Mouse (Mus musculus): ENCODE measurements around the gene Gm5089.
A peak's percentile ranks its signal among the peaks of the same experiment; 100 is the strongest.

Gm5089 gene

DNA sequence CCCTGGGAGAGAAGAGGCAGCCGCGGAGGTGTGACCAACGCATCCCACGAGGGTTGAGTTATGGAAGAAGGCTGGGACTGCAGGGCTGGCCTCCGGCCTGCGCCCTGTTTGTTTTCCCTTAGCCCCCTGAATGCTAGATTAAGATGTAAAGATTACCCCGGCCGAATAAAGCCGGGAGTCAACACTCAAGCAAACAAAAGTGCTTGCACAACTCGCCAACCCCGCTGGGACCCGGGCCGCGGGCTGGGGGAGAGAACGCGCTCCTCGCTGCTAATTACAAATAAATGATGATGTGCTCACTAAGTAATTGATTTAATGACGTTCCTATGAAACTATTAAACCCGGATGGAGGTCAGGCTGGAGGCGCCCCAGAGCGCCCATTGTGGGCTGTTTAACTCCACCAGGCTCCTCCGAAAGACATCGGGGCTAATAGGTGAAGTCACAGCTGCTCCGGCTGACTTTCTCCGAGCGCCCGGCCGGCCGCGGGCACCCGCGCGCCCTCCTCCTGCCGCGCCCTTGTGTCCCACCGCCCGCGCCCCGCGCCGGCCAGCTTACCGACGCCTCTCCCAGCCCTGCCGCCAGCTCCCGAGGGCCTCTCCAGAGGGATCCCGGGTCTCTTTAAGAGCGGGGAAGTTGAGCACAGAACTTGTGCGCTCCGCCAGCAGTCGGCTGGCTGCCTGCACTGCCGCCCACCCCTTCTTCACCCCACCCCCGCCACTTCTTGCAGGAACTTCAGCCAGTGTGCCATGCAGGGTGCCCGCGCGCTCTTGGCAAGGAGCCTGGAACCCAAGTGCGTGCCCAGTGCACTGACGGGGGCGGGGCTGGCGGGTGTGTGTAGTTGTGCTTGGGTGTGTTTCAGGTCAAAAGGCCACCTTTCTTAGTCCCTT lies at the start of gene Gm5089:
TSS of gene Gm5089 (minus strand) at position 620 of the 887 bp plus-strand sequence.
- no peak for DNase-seq (ENCODE audit: low read depth, low spot score)

DNA sequence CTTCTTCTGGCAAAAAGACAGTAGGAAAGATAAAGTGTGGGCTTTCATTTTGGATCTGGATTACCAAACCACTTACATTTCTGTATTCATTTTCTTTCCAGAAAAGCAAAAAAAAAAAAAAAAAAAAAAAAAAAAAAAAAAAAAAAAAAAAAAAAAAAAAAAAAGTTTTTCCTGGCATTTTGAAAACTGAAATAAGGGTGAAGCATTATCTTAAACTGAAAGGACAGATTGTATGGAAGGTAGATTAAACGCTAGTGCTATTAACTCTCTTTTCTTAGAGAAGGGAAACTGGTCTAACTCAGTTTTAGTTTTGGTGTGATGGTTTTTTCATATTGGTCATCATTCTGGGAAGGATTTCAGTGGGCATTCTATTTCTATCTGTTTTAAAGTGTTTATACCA lies 41.1 kb upstream of the Gm5089 start:
- no peak for DNase-seq (ENCODE audit: low read depth, low spot score)

DNA sequence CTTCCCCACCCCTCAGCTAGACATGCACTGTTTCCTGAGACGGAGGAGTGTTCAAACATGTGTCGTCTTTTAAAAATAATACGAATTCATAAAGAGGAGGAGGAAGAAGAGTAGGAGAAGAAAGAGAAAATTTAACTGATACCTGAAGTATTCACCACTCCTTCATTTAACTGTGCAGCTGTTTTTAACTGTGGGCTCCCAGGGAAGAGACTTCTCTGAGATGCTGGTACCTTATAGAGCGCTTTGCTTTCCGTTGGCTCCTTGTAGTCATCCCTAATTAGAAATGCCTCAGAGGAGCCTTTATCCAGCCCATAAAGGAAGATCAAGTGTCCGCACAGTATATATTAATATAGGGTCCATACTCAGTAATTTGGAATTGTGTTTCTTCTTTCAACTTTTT lies 40.6 kb upstream of the Gm5089 start:
- DNase-seq (ENCODE audit: low read depth, low spot score): no peak

DNA sequence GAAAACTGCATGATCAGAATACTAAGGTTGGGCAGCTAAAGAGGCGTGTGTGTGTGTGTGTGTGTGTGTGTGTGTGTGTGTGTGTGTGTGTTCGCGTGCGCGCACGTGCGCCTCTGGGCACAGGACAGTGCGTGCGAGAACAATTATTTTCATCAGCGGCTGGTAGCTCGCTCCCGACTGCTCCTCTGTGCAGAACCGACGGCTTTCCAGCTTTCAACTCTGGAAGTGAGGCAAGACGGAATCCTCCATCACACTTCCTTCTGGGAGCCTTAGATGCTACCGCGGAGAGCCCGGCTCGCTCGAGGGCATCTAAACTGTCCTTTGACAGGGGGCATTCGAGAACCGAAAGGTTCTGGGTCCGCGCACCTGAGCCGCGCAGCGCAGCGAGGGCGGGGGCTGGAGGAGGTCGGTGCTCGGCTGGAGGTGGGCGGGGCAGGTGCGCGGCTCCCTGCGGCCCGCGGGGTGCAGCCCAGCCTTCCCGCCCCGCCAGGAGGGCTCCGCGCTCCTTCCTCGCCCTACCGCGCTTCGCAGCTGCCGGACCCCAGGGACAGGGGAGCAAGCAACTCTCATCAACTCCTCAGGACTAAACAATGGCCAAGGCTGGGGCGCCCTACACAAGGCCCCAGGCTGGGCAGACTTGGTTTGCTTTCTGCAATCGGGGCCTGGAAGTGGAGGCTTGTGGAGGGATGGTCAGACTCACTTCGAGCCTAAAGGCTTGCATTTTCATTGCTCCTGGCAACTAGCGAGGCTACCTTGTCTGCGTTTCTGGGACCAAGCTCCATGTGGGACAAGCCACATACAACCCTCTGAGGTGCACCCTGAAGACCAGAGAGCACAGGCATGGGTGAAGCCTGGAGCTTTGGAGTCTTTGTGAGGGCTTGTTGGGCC lies 39.8 kb upstream of the Gm5089 start, which contains the start of gene Gm10837:
TSS of gene Gm10837 (plus strand) at position 146 of the 888 bp plus-strand sequence.
- DNase-seq (ENCODE audit: low read depth, low spot score): peak; percentile 40

DNA sequence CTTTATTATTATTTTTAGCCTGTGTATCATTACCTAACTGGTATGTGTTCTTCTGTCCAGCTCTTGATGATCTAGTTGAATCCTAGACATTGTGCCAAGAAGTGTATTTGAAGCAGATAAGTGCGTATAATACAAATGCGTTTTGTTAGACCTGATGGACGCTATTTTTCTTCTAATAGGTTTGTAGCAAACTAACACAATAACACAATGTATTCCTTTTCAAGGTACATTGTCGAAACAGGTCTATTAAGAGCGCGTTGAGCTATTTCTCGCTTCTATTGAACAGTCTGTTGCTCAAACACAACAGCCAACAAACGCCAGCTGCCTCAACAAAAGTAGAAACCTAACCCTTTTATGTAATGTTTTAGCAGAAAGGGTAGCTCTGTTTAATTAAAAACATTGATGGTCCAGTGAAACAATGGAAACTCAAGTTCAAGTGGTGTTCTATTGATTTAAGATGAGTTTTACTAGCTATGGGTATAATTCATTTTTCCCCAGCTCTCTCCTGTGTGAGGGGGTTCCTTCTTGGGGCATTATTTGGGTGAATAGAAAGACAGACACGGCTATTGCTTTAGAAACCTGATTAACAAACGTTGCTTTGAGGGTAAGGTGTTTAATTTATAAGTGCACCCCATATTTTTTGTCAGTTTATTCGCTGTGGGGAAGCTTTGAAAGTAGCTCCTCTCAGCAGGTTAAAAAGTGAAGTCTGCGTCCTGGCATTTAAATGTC lies 38.9 kb upstream of the Gm5089 start:
- DNase-seq (ENCODE audit: low read depth, low spot score): peak; percentile 43

DNA sequence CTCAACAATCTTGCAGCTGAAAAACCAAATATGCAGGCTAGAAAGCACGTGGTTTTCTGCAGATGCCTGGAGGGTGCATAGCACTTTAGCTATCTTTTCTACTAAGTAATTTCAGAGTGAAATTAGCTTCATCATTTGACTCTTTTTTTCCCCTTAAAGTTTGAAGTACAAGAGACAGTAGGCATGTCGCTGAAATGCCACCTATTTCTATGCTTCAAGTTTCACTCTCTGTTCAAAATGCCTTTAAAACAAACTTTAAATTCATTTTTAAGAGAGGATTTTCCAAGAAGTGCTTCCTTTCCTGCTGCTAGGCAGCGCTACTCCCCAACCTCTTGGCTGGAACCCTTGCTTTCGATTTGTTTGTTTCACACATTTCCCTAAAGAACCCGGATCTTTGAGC lies 38.1 kb upstream of the Gm5089 start:
- peak; percentile 25 for DNase-seq (ENCODE audit: low read depth, low spot score)

DNA sequence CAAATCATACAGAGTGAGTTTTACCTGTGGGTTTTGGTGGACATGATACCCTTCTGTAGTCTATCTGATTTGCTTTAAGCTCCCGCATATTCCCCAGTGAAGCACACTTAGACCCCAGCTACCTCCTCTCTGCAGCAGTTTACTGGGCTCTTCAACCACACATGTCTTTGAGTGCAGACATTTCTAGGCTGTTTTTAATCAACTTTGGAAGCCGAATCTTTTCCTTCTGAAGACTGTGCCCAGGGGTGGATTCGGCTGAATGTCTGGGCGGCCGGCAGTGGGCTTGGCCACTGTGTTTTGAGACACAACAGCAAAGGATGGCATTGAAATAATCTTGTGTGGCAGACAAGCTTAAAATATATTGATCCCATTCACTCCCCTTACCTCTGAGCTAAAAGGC lies 36.5 kb upstream of the Gm5089 start:
- DNase-seq (ENCODE audit: low read depth, low spot score): peak; percentile 47

DNA sequence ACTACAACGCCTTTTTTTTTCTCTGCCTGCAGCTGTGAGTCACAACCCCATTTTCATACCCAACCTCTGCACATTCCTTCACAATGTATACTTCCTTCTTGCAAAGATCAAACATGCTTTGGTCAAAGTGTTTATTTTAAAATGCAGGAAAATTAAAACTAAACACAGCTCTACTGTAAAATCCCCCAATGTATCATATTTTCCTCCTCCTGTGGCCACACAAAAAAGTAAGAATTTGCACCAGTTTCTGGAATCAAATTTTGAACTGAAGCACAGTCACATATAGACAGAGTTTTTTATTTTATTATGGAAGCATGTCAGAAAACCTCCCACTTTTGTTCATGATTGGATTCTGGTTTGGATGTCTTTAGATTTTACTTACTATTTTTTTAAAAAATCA lies 35.7 kb upstream of the Gm5089 start:
- no peak for DNase-seq (ENCODE audit: low read depth, low spot score)

DNA sequence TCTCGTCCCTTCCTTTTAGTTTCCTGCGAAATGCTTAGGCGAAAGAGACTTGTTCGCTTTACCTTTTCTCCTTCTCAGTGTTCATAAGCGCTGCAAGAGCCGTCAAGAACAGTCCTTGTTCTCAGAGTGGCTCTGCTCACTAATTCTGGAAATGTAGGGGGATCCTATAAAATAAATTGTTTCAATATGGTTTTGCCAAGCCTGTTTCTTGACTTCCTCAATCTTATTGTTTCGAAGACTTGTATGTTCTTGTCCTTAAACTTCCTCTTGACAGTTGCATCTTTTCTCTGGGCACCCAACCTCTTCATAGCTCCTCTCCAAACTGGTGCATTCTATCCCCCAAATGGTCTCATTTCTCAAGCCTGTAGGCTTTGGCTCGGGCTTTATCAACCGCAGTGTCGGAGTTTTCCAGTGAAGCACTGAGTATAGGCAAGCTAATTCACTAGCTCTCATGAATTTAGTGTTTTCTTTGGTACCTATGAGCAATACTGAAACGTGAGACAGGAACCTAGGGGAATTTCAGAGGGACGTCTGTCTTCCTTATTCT lies 34.8 kb upstream of the Gm5089 start:
- DNase-seq (ENCODE audit: low read depth, low spot score): peak; percentile 48

DNA sequence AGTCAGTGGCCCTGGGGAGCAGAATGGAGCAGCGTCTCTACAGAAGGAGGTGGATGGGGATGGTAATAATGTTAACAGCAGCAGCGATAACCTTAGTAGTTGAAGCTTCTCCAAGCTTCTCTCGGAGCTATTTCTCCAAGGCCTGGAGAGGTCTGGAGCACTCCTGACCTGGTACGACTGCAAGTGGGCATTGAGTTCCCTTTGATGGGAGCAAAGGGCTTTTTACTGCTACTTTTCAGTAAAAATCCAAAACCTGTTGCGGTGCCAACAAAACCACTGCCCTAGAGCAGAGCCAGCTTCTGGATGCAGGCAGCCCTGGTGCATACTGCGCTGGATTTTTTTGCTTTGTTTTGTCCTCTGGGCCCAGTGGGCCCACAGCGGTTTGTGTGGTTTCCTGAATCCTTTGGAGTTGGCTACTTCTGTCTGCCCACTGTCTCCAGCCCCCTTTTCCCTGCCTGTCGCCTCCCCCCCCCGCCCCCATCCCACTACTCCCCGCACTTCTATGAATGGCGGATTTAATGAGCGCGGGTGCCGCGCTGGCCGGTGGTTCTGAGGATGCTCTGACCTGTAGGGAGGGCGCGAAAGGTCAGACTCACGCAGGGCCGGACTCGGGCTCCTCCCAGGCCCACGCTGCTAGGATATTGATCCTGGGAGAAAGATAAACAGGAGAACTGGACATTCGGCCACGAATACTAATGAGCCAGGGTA lies 34.1 kb upstream of the Gm5089 start:
- no peak for DNase-seq (ENCODE audit: low read depth, low spot score)

DNA sequence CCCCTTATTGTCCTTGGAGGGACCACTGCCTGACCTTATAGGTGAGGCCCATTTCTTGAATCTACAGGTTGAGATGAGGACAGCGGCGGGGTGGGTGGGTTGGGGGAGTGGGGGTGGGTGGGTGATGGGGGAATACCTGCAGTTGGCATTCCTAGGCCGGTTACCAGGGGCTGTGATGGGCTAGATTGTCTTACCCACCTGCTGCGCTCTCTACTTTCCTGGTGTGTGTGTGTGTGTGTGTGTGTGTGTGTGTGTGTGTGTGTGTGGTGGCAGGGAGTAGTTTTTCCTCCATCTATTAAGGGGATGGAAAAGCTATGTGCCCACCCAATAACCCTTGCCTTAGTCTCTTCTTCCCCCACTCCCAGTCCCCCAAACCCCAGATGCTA lies 33.5 kb upstream of the Gm5089 start:
- no peak for DNase-seq (ENCODE audit: low read depth, low spot score)

DNA sequence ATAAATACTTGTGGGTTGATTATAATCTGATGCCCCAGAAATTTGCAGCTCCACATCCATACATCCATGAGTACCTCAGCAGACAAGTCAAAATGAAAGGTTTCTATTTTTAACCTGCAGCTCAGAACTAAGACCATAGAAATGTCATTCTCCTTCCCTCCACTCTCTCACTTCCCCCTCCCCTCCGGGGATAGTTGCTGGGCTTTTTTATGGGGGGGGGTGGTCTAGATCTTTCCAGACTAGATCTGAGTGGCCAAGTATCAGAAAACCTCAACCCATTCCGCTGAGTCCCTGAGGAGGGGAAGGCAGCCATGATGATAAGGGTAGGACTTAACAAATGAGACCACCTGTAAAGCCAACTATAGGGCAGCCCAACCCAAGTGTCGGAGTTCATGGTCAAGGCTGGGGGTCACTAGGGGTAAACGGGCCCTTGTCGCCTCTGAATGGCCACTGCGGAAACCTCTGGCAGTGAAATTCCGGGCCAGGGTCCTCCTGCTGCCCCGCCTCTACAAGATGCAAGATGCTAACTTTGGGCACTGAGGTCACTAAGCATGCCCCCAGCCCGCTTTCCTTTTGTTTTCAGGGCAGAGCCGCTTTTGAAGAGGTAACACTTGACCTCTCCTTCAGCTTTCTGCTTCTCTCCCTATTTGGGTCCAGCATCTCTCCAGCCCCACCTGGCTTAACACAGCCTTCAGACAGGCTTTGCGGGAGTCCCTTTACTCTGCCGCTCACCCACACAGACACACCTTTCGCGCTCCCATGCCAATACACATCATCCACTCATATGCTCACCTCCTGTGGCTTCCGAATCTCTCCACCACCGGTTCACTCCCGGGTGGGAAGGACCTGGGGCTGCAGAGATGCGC lies 32.9 kb upstream of the Gm5089 start:
- no peak for DNase-seq (ENCODE audit: low read depth, low spot score)

DNA sequence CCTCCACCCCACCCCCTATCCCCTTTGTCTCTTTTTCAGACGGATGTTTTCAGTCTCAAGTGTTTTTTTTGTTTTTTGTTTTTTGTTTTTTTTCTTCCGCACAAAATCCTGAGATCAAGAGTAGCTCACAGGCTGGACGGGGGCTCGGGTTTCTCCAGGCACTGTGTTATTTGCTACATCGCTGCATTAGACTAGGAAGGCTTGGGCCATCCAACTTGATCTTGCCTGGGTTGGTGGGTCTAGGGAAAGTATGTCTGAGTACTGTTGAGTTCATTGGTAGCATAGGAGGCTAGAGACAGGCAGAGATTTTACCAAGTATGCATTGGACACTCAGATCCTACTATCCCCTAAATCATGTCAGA lies 32.1 kb upstream of the Gm5089 start:
- no peak for DNase-seq (ENCODE audit: low read depth, low spot score)

DNA sequence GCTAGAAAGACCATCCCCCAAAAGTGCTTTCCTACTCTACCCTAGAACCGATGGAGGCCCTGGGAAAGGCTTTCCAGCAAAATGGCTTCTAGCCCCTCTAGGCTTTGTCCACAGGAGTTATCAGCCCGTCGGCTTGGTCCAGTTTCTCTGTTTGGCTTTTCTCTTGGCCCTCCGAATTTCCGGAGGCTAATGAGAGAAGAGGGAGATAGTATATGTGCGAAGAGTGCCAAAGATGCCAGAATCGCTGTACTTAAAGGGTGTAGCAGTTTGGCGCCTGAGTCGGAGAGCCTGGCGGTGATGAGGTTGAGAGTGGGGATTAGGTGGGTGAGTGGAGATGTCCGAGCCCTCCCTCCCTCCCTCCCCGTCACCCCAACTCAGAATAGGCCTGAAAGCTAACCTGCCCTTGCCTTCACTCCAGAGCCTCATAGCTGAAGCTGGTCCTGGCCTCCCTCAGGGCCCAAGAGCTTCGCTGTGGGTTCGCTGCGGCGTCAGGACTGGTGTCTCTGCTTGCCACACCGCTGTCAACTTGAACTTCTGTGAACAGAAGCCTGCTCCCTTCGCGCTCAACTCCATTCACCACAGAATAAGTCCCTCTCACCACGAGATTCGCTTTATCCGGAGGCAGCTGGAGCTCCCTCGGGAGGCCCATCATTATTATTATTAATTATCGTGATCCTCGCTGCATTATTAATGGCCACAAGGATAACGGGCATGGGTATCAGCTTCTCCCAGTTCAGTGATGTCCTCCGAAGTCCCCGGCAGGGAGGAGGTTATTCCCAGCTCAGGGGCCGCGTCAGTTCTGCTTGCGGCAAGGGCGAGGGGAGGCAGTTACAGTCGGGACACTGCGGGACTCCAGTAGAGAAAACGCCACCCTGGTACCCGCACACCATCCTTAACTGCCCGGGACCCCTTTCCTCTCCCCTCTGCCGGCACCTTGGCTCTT lies 31.4 kb upstream of the Gm5089 start:
- peak; percentile 40 for DNase-seq (ENCODE audit: low read depth, low spot score)

DNA sequence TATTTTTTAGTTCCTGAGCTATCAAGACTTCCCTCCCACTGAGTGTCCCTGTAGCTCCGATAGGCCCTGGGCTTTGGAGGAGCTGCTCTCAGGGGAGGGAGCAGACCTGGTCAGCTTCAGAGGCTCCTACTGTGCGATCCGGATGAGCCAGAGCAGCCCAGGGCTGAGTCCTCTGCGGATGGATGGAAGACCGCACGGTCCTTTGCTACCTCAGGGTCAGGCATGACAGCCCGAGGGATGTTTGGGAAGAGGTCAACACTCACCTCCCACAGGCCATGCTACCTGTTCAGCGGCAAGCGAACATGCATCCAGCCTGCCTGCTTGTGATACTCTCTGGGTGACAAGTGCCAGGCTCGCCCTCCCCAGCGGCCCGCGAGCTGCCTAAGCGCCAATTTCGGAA lies 30.3 kb upstream of the Gm5089 start:
- DNase-seq (ENCODE audit: low read depth, low spot score): no peak

DNA sequence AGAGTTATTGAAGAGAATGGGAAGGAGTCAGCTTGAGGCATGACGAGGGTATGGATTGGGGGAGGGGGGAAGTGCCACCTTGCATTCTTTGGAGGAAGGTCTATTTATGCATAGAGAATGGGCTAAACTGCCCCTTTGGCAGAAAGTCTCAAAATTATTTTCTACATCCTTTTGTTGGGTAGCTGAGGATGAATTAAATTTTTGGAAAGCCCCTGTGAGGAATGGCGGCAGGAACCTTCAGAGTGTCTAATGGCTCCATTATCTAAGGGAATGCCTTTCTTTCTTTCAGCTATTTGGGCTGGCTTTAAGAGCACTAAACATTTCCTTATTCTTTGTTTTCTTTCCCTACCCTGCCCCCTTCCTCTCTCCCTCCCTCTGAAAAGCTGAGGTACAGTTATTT lies 29.4 kb upstream of the Gm5089 start:
- peak; percentile 35 for DNase-seq (ENCODE audit: low read depth, low spot score)

DNA sequence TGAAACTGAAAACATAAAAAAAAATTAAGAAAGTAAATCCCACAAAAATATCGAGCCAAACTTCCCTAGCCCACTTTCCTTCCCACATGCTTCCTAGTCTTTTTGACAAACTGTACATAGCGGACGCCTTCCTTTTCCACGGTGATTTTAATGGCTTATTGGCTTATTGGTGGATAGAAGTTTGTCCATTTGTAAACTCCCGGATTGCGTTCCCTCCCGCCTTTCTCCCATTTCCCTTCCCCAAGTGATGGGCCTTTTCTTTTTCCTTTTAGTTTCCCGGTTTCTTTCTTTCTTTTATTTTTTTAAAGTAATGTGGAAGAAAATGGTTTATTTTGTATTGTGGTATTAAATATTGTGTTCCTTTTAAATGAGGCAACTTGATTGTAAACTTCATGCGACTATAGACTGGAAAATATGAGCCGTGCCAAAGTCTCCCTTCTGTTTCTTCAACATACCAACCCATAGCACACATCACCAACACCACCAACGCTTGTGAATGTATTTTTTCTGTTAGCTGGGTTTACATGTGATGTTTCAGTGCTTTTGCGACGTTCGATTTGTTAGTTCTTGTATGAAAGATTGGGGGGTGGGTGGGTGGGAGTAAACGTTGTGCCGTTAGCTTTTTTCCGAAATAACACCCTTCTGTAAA lies 28.7 kb upstream of the Gm5089 start:
- DNase-seq (ENCODE audit: low read depth, low spot score): no peak

DNA sequence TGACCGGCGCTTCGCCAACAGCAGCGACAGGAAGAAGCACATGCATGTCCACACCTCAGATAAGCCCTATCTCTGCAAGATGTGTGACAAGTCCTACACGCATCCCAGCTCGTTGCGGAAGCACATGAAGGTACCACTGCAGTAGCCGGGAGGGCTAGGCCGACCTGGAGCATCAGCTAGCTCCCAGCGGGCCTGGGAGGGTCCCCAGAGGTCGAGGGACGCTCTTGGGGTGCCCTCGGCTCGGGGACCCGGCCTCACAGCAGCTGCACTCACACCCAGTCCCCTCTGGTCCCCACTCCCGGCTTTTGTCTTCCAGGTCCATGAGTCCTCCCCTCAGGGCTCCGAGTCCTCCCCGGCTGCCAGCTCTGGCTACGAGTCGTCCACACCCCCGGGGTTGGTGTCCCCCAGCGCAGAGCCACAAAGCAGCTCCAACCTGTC lies 27.7 kb upstream of the Gm5089 start:
- peak; percentile 38 for DNase-seq (ENCODE audit: low read depth, low spot score)

Measured in forelimb bud, embryonic 11.5 days (tissue).